Mouse (Mus musculus) left cerebral cortex, adult 18-20 months (tissue): ENCODE data around the gene AI481877. TPM values are rescaled to one million over a fixed set of nuclear protein-coding genes. Genes with fewer than 3 reads are reported as not detected.

Experiments used
- total RNA-seq, 2 experiments: library from RNA; stranded (reverse); gene quantifications; 2 replicates each; pipeline ENCODE4 v1.2.3; 2021

Gene AI481877
- total RNA-seq, 2 experiments from 2014 or later: not detected

Other genes starting within 250 kb of the AI481877 start
- 100 to 1,000 TPM; 132 to 133 TPM for gene Ecpas, start 226.2 kb downstream of the AI481877 start, total RNA-seq
- 10 to 100 TPM; 57.7 to 61.3 TPM for gene Zkscan16, start 195.4 kb downstream of the AI481877 start, total RNA-seq
- gene Ptgr1, start 151.9 kb downstream of the AI481877 start, total RNA-seq: 1 to 10 TPM; 2.1 TPM
- 1 to 10 TPM; 5.7 TPM for gene Dnajc25, start 143.9 kb downstream of the AI481877 start, total RNA-seq
- 1 to 10 TPM; 1.7 to 3.3 TPM for gene Gm20503, start 135.8 kb downstream of the AI481877 start, total RNA-seq
- 10 to 100 TPM; 63.3 to 64.8 TPM for gene Gng10, start 103.9 kb downstream of the AI481877 start, total RNA-seq
- gene Ugcg, start 50.3 kb upstream of the AI481877 start, total RNA-seq: 10 to 100 TPM; 83.6 to 86.2 TPM